Mouse (Mus musculus): ENCODE results near the gene 4931414P19Rik.

DNA sequence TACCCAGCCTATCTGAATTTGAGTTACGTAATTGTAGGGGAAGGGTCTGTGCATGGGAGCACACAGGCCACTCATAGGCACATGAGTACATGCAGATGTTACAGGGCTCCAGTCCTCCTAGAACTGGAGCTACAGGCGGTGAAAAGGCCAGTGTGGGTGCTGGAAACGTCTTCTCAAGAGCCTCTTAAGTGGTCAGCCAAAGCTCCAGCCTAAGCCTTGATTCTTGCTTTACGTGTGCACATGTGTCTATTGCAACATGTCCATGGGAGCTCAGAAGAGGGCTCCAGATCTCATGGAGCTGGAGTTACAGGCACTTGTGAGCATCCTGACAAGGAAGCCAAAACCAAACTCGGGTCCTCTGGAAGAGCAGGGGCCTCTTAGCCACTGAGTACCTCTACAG lies 61.1 kb downstream of the 4931414P19Rik start:
- TF ChIP-seq POLR2A (IDR thresholded peaks at IDR 0.05; ENCODE audit: low read depth, low read length) (no peak), CTCF (IDR thresholded peaks at IDR 0.05; ENCODE audit: borderline replicate concordance, insufficient read depth, low read length) (no peak)

Data from embryonic fibroblast, embryonic 13.5 days (primary cell).